Mouse (Mus musculus): Measurements from ENCODE around the gene Minos1. TPM values are rescaled to one million over a fixed set of nuclear protein-coding genes. Genes with fewer than 3 reads are reported as not detected.

Gene Minos1
- polyA plus RNA-seq, 1 experiment from 2014 or later, result 441 TPM

DNA sequence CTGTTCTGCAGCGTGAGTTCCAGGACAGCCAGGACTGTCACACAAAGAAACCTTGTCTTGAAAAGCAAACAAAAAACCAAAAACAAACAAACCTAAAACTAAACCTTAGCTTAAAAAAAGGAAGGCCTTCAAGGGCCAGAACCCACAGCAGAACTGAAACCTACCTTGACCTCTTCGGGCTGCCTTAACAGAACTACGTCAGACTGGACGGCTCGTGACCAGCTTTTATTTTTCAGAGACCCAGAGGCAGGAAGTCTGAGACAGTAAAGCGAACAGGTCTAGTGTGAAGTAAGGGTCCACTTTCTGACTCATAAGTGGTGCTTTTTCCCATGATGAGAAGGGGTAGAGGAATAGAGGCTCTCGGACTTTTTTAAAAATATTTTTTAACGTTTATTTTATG, 35.3 kb upstream of the Minos1 start:
- Histone ChIP-seq H3K9ac (no peak overlapping the region), H3K4me2 (replicated peaks) (no peak overlapping the region), H3K4me1 (peaks cover 13% of the 10 kb centered on the region), H3K27me3 (no peaks in the 10 kb centered on the region), H3K27ac (no peak overlapping the region), H3K4me3 (no peak overlapping the region), H3K36me3 (no peaks in the 10 kb centered on the region), H3K9me3 (no peaks in the 10 kb centered on the region)
- WGBS, result 81% methylated on average over 8 of the region's 8 CpGs
- ATAC-seq (ENCODE audit: low FRiP score, low read depth), result no peak

GRCm38 (mm10) chr4:139165259-139165658, 34.3 kb upstream of the Minos1 start:
- Histone ChIP-seq H3K27me3 (no peaks in the 10 kb centered on the region), H3K4me2 (replicated peaks) (no peak overlapping the region), H3K27ac (no peak overlapping the region), H3K4me3 (no peak overlapping the region), H3K36me3 (no peaks in the 10 kb centered on the region), H3K9ac (no peak overlapping the region), H3K9me3 (no peaks in the 10 kb centered on the region), H3K4me1 (peaks cover 13% of the 10 kb centered on the region)
- 91% methylated on average over 8 of the region's 8 CpGs for WGBS
- no peak for ATAC-seq (ENCODE audit: low FRiP score, low read depth)

DNA sequence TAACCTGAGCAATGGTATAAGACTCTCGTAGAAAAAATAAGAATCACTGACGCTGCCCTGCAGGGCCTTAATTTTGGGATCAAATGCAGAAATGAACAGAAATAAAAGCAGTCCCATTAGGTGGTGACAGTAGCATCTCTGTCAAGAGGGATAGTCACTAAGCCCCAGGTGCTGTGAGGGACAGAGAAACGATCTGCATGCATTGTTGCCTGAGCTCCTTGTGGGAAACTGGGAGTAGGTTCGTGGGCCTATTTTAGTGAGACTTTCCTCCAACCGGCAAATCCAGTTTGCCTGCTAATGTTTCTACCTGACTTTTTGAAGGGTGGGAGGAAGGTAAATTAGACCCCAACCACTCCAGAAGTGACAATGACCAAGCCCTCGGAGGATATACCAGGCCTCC, 33.2 kb upstream of the Minos1 start:
- Histone ChIP-seq H3K4me3 (no peak overlapping the region), H3K27me3 (no peaks in the 10 kb centered on the region), H3K9me3 (no peaks in the 10 kb centered on the region), H3K36me3 (no peaks in the 10 kb centered on the region), H3K27ac (no peak overlapping the region), H3K4me2 (replicated peaks) (no peak overlapping the region), H3K4me1 (peaks cover 9% of the 10 kb centered on the region), H3K9ac (no peak overlapping the region)
- no peak for ATAC-seq (ENCODE audit: low FRiP score, low read depth)
- WGBS, result 84% methylated on average over 6 of the region's 6 CpGs

GRCm38 (mm10) chr4:139161076-139161475, 30.2 kb upstream of the Minos1 start:
- H3K4me1 ChIP-seq, result no peaks in the 10 kb centered on the region

DNA sequence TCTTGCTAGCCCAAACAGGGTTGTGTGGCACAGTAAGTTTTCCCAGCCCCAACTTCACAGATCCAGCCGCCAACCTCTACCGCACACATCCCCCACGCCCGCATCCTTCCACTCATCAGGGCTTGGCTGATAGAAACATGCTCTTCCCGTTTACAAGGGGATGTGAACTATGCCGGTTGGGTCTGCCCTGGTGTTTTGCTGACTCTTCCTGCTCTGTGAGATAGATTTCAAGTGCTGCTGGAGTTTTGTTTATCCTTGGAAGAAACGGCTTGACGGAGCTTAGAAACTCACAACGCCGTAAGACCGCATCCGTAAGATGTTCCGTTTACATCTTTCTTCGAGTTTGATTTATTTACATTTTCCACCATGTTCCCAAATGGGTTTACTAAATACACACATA, 27.4 kb upstream of the Minos1 start:
- no peaks in the 10 kb centered on the region for H3K9me3 ChIP-seq
- H3K4me2 ChIP-seq (replicated peaks), result no peak overlapping the region
- H3K36me3 ChIP-seq, result no peaks in the 10 kb centered on the region
- H3K9ac ChIP-seq, result no peak overlapping the region
- no peak overlapping the region for H3K4me3 ChIP-seq
- ATAC-seq (ENCODE audit: low FRiP score, low read depth), result no peak
- 86% methylated on average over 14 of the region's 14 CpGs for whole genome bisulfite sequencing
- H3K4me1 ChIP-seq, result no peaks in the 10 kb centered on the region
- no peak overlapping the region for H3K27ac ChIP-seq
- no peaks in the 10 kb centered on the region for H3K27me3 ChIP-seq

More at GRCm38 (mm10) chr4:139161076-139161475, 30.2 kb upstream of the Minos1 start:
- no peaks in the 10 kb centered on the region for H3K27me3 ChIP-seq
- ATAC-seq (ENCODE audit: low FRiP score, low read depth), result no peak
- no peak overlapping the region for H3K9ac ChIP-seq
- no peak overlapping the region for H3K4me2 ChIP-seq (replicated peaks)
- H3K9me3 ChIP-seq, result no peaks in the 10 kb centered on the region
- H3K27ac ChIP-seq, result no peak overlapping the region
- H3K4me3 ChIP-seq, result no peak overlapping the region
- WGBS, result 80% methylated on average over 2 of the region's 2 CpGs
- no peaks in the 10 kb centered on the region for H3K36me3 ChIP-seq

DNA sequence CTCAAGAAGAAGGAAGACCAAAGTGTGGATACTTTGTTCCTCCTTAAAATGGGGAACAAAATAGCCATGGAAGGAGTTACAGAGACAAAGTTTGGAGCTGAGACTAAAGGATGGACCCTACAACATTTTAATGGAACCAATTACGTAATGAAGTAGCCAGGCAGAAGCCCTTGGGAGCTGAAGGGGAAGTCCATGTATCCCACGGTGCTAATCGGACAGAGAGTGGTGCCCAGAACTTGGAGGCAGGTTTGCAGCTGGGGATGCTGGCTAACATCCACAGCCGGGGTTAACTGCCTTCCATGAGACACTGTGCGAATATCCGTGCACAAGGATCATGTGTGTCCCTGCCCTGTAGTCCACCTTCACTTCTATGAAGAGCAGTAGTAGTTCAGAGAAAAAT, 25.6 kb upstream of the Minos1 start:
- Histone ChIP-seq H3K9me3 (peaks cover 2% of the 10 kb centered on the region; the same call in 1 of the 2 replicates), H3K27ac (no peak overlapping the region), H3K4me3 (no peak overlapping the region), H3K36me3 (no peaks in the 10 kb centered on the region), H3K27me3 (no peaks in the 10 kb centered on the region), H3K4me1 (no peaks in the 10 kb centered on the region), H3K9ac (no peak overlapping the region), H3K4me2 (replicated peaks) (no peak overlapping the region)
- 86% methylated on average over 6 of the region's 6 CpGs for WGBS
- no peak for ATAC-seq (ENCODE audit: low FRiP score, low read depth)

DNA sequence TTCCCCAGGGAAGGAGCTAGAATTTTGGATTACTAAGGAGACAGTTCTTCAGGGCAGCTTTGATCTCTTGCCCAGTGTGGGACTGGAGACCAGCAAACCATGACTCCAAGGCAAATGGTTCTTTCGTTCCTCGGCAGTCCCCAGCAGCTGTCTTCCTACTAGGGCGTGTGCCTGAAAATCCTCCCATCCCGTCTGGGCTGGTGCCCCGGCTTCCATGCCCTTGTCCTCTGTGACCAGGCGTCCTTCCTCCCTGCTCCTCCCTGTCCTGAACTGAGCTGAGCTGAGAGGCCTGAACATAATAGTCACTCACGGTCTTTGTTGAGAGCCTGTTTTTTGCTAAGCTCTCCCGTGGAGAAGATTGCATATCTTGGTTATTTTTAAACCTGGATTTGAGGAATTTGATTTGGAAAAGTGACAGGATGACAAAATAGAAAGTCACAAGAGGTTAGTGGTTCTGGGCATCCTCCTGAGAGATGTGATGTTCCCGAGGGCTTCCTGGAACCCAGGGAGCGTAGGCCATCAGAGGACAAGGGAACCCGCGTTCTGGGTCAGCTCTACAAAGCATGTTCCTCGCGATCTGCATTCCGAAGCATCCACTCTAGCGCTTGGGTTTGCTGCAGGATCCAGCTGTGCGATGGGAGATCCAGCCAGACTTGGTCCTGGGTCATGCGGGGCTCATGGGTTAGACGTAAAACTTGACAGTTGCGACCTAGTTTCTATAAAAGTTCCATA, 23.8 kb upstream of the Minos1 start:
- H3K4me1 ChIP-seq, result no peaks in the 10 kb centered on the region
- 83% methylated on average over 20 of the region's 20 CpGs for WGBS
- no peak for ATAC-seq (ENCODE audit: low FRiP score, low read depth)

GRCm38 (mm10) chr4:139151370-139151769, 20.5 kb upstream of the Minos1 start:
- H3K4me3 ChIP-seq, result no peak overlapping the region
- H3K9ac ChIP-seq, result no peak overlapping the region
- H3K4me1 ChIP-seq, result no peaks in the 10 kb centered on the region
- H3K36me3 ChIP-seq, result no peaks in the 10 kb centered on the region
- WGBS, result 72% methylated on average over 6 of the region's 6 CpGs
- H3K27ac ChIP-seq, result no peak overlapping the region
- H3K9me3 ChIP-seq, result peaks cover 21% of the 10 kb centered on the region
- no peaks in the 10 kb centered on the region for H3K27me3 ChIP-seq
- no peak overlapping the region for H3K4me2 ChIP-seq (replicated peaks)
- ATAC-seq (ENCODE audit: low FRiP score, low read depth), result no peak

More for the DNA sequence above, 23.8 kb upstream of the Minos1 start:
- no peak overlapping the region for H3K9ac ChIP-seq
- no peak overlapping the region for H3K4me2 ChIP-seq (replicated peaks)
- H3K9me3 ChIP-seq, result peaks cover 5% of the 10 kb centered on the region; the same call in 1 of the 2 replicates
- H3K36me3 ChIP-seq, result no peaks in the 10 kb centered on the region
- no peak overlapping the region for H3K4me3 ChIP-seq
- no peaks in the 10 kb centered on the region for H3K27me3 ChIP-seq
- no peak overlapping the region for H3K27ac ChIP-seq

DNA sequence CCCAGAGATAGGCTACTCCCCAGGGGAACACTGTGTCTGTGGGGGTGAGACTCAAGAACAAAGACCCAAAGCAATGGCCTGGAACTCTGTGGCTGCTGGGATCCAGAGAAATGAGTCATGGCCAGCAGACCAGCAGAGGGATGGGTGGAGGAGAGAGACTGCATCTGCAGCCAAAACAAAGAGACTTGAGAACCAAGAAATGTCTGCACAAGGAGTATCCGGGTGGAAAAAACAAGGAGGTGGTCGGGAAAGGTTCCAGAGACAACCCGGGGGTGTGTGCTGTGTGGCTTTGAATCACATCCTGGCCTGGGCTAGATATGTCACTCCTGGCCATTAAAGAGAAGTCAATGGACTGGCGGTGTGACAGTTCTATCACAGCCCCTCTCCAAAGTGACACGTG, 15.8 kb upstream of the Minos1 start:
- Histone ChIP-seq H3K36me3 (no peaks in the 10 kb centered on the region), H3K27me3 (no peaks in the 10 kb centered on the region), H3K4me3 (no peak overlapping the region), H3K4me2 (replicated peaks) (no peak overlapping the region), H3K4me1 (peaks cover 5% of the 10 kb centered on the region; the same call in 1 of the 2 replicates), H3K27ac (no peak overlapping the region), H3K9me3 (peaks cover 21% of the 10 kb centered on the region), H3K9ac (no peak overlapping the region)
- ATAC-seq (ENCODE audit: low FRiP score, low read depth), result no peak
- WGBS, result 81% methylated on average over 5 of the region's 5 CpGs

DNA sequence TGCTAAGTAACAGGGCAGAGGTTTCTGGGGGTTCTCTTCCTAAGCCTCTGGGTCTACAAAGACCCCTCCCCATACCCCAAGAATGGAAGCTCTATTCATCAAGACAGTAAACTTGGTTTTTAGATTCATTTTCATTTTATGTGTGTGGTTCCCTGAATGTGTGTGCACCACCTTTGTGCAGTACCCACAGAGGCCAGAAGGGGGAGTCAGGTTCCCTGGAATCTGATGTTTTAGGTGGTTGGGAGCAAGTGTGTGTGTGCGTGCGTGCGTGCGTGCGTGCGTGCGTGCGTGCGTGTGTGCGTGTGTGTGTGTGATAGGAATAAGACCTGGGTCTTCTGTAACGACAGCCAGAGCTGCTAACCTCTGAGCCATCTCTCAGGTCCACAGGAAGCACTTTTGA, 14.2 kb upstream of the Minos1 start:
- H3K4me3 ChIP-seq, result no peak overlapping the region
- H3K9me3 ChIP-seq, result peaks cover 17% of the 10 kb centered on the region
- H3K36me3 ChIP-seq, result no peaks in the 10 kb centered on the region
- 93% methylated on average over 11 of the region's 11 CpGs for WGBS
- H3K4me1 ChIP-seq, result peaks cover 5% of the 10 kb centered on the region; the same call in 1 of the 2 replicates
- H3K27me3 ChIP-seq, result no peaks in the 10 kb centered on the region
- H3K9ac ChIP-seq, result no peak overlapping the region
- H3K4me2 ChIP-seq (replicated peaks), result no peak overlapping the region
- no peak overlapping the region for H3K27ac ChIP-seq
- ATAC-seq (ENCODE audit: low FRiP score, low read depth), result no peak

- no peaks in the 10 kb centered on the region for H3K27me3 ChIP-seq
- no peak overlapping the region for H3K27ac ChIP-seq
- WGBS, result 22% methylated on average over 4 of the region's 4 CpGs
- no peak for ATAC-seq (ENCODE audit: low FRiP score, low read depth)
- no peak overlapping the region for H3K4me3 ChIP-seq
- H3K4me1 ChIP-seq, result peaks cover 5% of the 10 kb centered on the region; the same call in 1 of the 2 replicates
- no peak overlapping the region for H3K9ac ChIP-seq
- H3K4me2 ChIP-seq (replicated peaks), result no peak overlapping the region
- H3K36me3 ChIP-seq, result no peaks in the 10 kb centered on the region
- peaks cover 17% of the 10 kb centered on the region for H3K9me3 ChIP-seq
These were observed 13.7 kb upstream of the Minos1 start for GRCm38 (mm10) chr4:139144577-139144976.

DNA sequence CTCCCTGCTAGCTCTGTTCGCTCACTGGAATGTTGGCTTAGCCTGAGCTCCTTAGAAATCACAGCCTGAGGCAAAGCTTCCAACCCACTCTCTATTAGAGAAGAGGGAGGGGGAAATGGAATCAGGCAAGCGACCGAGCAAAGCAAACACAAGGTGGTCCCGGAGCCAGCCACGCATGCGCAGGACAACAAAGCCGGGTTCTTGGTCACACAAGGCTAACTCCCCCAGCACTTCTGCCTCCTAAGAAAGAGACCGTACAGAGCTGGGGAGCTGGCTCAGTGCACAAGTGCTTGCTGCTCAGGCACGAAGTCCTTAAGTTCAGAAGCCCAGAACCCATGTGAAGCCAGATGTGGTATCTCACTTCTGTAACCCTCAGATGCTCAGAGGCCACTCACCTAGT, 12.1 kb upstream of the Minos1 start:
- Histone ChIP-seq H3K27ac (no peak overlapping the region; the same call in 1 of the 2 replicates), H3K9ac (no peak overlapping the region), H3K36me3 (no peaks in the 10 kb centered on the region), H3K4me2 (replicated peaks) (peak overlapping the region; percentile 36; the same call in 1 of the 2 replicates), H3K9me3 (peaks cover 7% of the 10 kb centered on the region), H3K27me3 (no peaks in the 10 kb centered on the region), H3K4me3 (no peak overlapping the region), H3K4me1 (peaks cover 5% of the 10 kb centered on the region; the same call in 1 of the 2 replicates)
- 50% methylated on average over 9 of the region's 9 CpGs for WGBS
- ATAC-seq (ENCODE audit: low FRiP score, low read depth), result no peak

DNA sequence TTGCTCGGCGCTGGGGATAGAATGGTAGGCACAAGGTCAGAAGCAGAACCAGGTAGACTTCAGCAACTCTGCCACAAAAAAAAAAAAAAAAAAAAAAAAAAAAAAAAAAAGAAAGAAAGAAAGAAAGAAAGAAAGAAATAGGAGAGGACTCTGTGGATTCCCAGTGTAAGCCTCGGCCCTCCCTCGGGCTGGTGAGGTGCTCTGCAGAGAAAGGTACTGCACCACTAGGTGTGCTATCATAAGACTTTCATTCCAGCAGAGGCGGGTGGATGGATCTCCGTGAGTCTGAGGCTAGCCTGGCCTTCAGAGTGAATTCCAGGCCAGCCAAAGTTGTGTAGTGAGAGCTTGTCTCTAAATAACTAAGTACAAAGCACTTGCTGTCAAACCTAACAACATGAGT, 10.9 kb upstream of the Minos1 start:
- Histone ChIP-seq H3K9me3 (no peaks in the 10 kb centered on the region), H3K4me2 (replicated peaks) (no peak overlapping the region), H3K4me3 (no peak overlapping the region), H3K27me3 (no peaks in the 10 kb centered on the region), H3K27ac (no peak overlapping the region), H3K36me3 (no peaks in the 10 kb centered on the region), H3K4me1 (peaks cover 5% of the 10 kb centered on the region; the same call in 1 of the 2 replicates), H3K9ac (no peak overlapping the region)
- no peak for ATAC-seq (ENCODE audit: low FRiP score, low read depth)
- WGBS, result 78% methylated on average over 6 of the region's 6 CpGs
